Mouse (Mus musculus) myocyte (in vitro differentiated cells): ENCODE measurements around the gene Ankrd33.

Experiments
- CEBPB ChIP-seq: IDR thresholded peaks from 2 replicates; pipeline ENCODE4 v1.6.1; 2011; ENCODE audit warnings: mild to moderate bottlenecking, moderate library complexity; ENCODE audit not compliant: poor library complexity, insufficient read depth, severe bottlenecking
- MAX ChIP-seq: IDR thresholded peaks from one replicate; pipeline ENCODE4 v1.6.1; 2011; ENCODE audit warnings: low read depth, mild to moderate bottlenecking, control low read depth
- MYOD1 ChIP-seq, 3 experiments: IDR thresholded peaks; one replicate each; pipeline ENCODE4 v1.6.1; 2011; ENCODE audit warnings: control low read depth in 2 of 3, low read depth in 2 of 3, mild to moderate bottlenecking in 2 of 3, moderate library complexity in 1 of 3; ENCODE audit not compliant: insufficient read length in 2 of 3, control insufficient read depth in 1 of 3
- MYOG ChIP-seq, 3 experiments: IDR thresholded peaks; one replicate each; pipeline ENCODE4 v1.6.1; 2011; ENCODE audit warnings: control low read depth in 2 of 3, low read depth in 2 of 3, mild to moderate bottlenecking in 2 of 3; ENCODE audit not compliant: insufficient read length in 2 of 3, control insufficient read depth in 1 of 3, insufficient read depth in 1 of 3
- POLR2A ChIP-seq: IDR thresholded peaks from one replicate; pipeline ENCODE4 v1.6.1; 2011; ENCODE audit warnings: low read depth, mild to moderate bottlenecking, control low read depth, moderate library complexity; ENCODE audit not compliant: insufficient read length
- POLR2AphosphoS2 ChIP-seq: IDR thresholded peaks from one replicate; pipeline ENCODE4 v1.6.1; 2011; ENCODE audit warnings: low read depth, control low read depth; ENCODE audit not compliant: insufficient read length
- TCF12 ChIP-seq: IDR thresholded peaks from one replicate; pipeline ENCODE4 v1.6.1; 2011; ENCODE audit warnings: mild to moderate bottlenecking, control low read depth; ENCODE audit not compliant: poor library complexity, insufficient read depth, severe bottlenecking
- USF1 ChIP-seq: IDR thresholded peaks from one replicate; pipeline ENCODE4 v1.6.1; 2011; ENCODE audit warnings: low read depth, mild to moderate bottlenecking, control low read depth, moderate library complexity

DNA sequence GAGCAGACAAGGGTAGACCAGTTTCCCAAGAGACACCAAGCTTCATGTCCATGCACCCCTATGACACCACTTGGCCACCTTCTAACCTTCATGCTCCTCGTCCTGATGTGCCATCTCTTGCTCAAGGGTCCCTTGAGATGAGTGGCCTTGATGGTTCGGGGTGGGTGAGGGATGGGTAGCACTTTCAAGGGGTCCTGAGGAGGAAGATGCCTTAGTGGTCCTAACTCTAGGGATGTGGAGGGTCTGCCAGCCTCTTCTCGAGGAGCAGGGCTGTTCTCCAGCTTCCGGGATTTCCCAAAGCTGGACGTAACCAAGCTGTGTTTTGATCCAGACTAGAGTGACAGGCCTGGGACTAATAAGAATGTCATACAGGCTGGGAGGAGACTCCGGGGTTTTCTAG lies 10.0 kb downstream of the Ankrd33 start:
- TF ChIP-seq TCF12 (no peak), CEBPB (no peak), POLR2A (no peak), MAX (no peak), MYOD1 (IDR thresholded peaks at IDR 0.05; ENCODE audit: control insufficient read depth in 1 of 3, insufficient read length in 2 of 3, low read depth in 2 of 3) (no peak), MYOG (IDR thresholded peaks at IDR 0.05; ENCODE audit: control insufficient read depth in 1 of 3, insufficient read depth in 1 of 3, insufficient read length in 2 of 3, low read depth in 2 of 3) (no peak), POLR2AphosphoS2 (no peak), USF1 (no peak)
